Mouse (Mus musculus): Measurements from ENCODE around the gene Smad3. TPM values are rescaled to one million over a fixed set of nuclear protein-coding genes. Genes with fewer than 3 reads are reported as not detected.

The Smad3 gene
- total and polyA plus RNA-seq, 3 experiments: 7.5 to 10.2 TPM; not detected in 1

DNA sequence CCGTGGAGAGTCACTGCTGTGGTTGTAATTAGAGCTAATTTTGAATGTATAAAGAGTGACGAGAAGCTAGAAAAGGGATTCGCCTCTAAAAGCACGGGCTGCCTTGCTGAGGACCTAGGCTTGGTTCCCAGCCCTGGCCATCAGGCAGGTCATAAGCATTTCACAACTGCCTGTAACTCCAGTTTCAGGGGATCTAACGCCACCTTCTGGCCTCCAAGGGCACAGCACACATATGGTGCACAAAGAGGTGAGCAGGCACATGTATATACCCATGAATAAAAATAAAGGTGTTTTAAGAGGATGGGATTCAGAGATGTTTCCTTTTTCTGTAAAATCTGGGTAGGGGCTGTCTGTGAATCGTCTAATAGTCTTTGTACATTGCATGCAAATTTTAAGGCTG is 147.6 kb downstream of the Smad3 start:
- peak; percentile 2; the same call in 1 of the 2 replicates for TF ChIP-seq RAD21 (IDR thresholded peaks at IDR 0.05; ENCODE audit: low read depth, low read length)
- TF ChIP-seq MYC (IDR thresholded peaks at IDR 0.05; ENCODE audit: low read depth, low read length): no peak
- TF ChIP-seq CTCF (IDR thresholded peaks at IDR 0.05 in 2 of 3, conservative IDR thresholded peaks at IDR 0.05 in 1 of 3; ENCODE audit: control insufficient read depth in 1 of 3, insufficient read depth in 1 of 3, low read depth in 2 of 3, low read length in 3 of 3, poor library complexity in 1 of 3, severe bottlenecking in 1 of 3): peak; percentile 31 to 34 (median 33); a peak in 5 of 6 replicates
- Histone ChIP-seq H3K4me1 (ENCODE audit: control insufficient read depth in 1 of 2, insufficient read depth in 2 of 2, low read length in 2 of 2) (peaks cover 0 to 5% of the 10 kb centered on the region in 2 experiments; a peak in 1 of 4 replicates), H3K27me3 (ENCODE audit: control insufficient read depth in 1 of 2, insufficient read depth in 2 of 2, low read length in 2 of 2) (no peaks in the 10 kb centered on the region), H3K9ac (ENCODE audit: control insufficient read depth, low read depth, low read length, poor library complexity, severe bottlenecking) (no peak overlapping the region), H3K9me3 (replicated peaks; ENCODE audit: insufficient read depth, low read length) (no peaks in the 10 kb centered on the region), H3K79me2 (ENCODE audit: control insufficient read depth, insufficient read depth, low read length, poor library complexity) (peaks cover 29% of the 10 kb centered on the region), H3K4me3 (ENCODE audit: control insufficient read depth in 1 of 2, insufficient read depth in 1 of 2, low read depth in 2 of 2, low read length in 2 of 2) (no peak overlapping the region), H3K27ac (ENCODE audit: control insufficient read depth, low read depth, low read length) (no peak overlapping the region), H3K36me3 (ENCODE audit: control insufficient read depth in 1 of 2, insufficient read depth in 2 of 2, low read length in 2 of 2) (peaks cover 0 to 8% of the 10 kb centered on the region in 2 experiments; a peak in 1 of 4 replicates)
- no peak for DNase-seq (ENCODE audit: low read depth, low spot score)

DNA sequence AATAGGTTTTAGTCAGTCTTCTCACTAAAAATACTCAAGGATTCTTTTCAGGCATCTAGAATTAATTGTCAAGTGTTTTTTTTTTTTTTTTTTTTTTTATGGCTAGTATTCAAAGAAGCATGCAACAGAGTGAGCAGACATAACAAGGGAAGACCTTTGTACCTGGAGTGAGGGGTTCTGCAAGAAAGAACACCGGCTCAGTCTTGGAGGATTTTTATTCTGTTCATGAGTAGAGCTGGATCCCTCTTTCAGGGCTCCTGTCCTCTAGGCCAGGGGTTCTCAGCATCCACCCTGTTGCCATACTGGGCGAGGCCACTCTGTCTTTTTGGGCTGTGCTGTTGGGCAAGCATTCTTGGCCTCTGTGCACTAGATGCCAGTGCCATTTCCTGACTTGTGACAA is 148.0 kb downstream of the Smad3 start:
- Histone ChIP-seq H3K4me1 (ENCODE audit: control insufficient read depth in 1 of 2, insufficient read depth in 2 of 2, low read length in 2 of 2) (peaks cover 0 to 5% of the 10 kb centered on the region in 2 experiments; a peak in 1 of 4 replicates), H3K79me2 (ENCODE audit: control insufficient read depth, insufficient read depth, low read length, poor library complexity) (peaks cover 25% of the 10 kb centered on the region), H3K27ac (ENCODE audit: control insufficient read depth, low read depth, low read length) (no peak overlapping the region), H3K4me3 (ENCODE audit: control insufficient read depth in 1 of 2, insufficient read depth in 1 of 2, low read depth in 2 of 2, low read length in 2 of 2) (no peak overlapping the region), H3K9ac (ENCODE audit: control insufficient read depth, low read depth, low read length, poor library complexity, severe bottlenecking) (no peak overlapping the region), H3K9me3 (replicated peaks; ENCODE audit: insufficient read depth, low read length) (no peaks in the 10 kb centered on the region), H3K36me3 (ENCODE audit: control insufficient read depth in 1 of 2, insufficient read depth in 2 of 2, low read length in 2 of 2) (peaks cover 0 to 8% of the 10 kb centered on the region in 2 experiments; a peak in 1 of 4 replicates), H3K27me3 (ENCODE audit: control insufficient read depth in 1 of 2, insufficient read depth in 2 of 2, low read length in 2 of 2) (no peaks in the 10 kb centered on the region)
- TF ChIP-seq POLR2A (IDR thresholded peaks at IDR 0.05; ENCODE audit: control insufficient read depth in 1 of 2, insufficient read depth in 1 of 2, low read depth in 1 of 2, low read length in 2 of 2, poor library complexity in 1 of 2) (no peak), MAFK (IDR thresholded peaks at IDR 0.05; ENCODE audit: borderline replicate concordance, low read depth, low read length) (no peak), RAD21 (IDR thresholded peaks at IDR 0.05; ENCODE audit: low read depth, low read length) (no peak), GABPA (IDR thresholded peaks at IDR 0.05; ENCODE audit: low read depth, low read length) (no peak), KAT2A (conservative IDR thresholded peaks at IDR 0.05; ENCODE audit: low read depth, low read length) (no peak), EP300 (IDR thresholded peaks at IDR 0.05; ENCODE audit: low read depth in 1 of 2, low read length in 2 of 2) (no peak), MXI1 (IDR thresholded peaks at IDR 0.05; ENCODE audit: low read depth, low read length) (no peak)
- no peak for DNase-seq (ENCODE audit: low read depth, low spot score)

DNA sequence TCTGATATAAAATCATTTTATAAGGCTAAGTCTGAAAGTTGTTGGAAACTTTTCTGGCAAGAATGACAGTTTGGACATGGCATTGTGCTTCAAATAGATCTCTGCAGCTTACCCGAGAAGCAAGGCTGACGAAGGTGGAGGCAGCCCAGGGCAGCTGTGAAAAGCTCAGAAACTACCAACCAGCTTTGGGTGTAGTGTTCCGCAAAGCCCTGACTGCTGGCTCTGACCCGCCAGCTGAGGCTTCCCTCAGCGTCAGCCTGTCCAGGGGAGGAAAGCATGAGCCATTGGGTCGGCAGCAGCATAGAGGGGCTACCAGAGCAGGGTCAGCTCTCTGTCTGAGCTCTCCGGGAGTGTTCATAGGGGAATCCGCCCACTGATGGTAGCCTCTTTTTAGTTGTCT is 148.5 kb downstream of the Smad3 start:
- no peaks in the 10 kb centered on the region for H3K27me3 ChIP-seq (ENCODE audit: control insufficient read depth in 1 of 2, insufficient read depth in 2 of 2, low read length in 2 of 2)
- TF ChIP-seq MAFK (IDR thresholded peaks at IDR 0.05; ENCODE audit: borderline replicate concordance, low read depth, low read length): no peak
- no peak for TF ChIP-seq JUND (IDR thresholded peaks at IDR 0.05; ENCODE audit: low read depth, low read length)
- TF ChIP-seq SMC3 (IDR thresholded peaks at IDR 0.05; ENCODE audit: low read depth, low read length): no peak
- TF ChIP-seq CHD1 (IDR thresholded peaks at IDR 0.05; ENCODE audit: low read depth, low read length): no peak
- TF ChIP-seq SIN3A (IDR thresholded peaks at IDR 0.05; ENCODE audit: low read length): no peak
- no peak for TF ChIP-seq E2F4 (IDR thresholded peaks at IDR 0.05; ENCODE audit: borderline replicate concordance, low read depth, low read length)
- TF ChIP-seq GABPA (IDR thresholded peaks at IDR 0.05; ENCODE audit: low read depth, low read length): no peak
- TF ChIP-seq HCFC1 (IDR thresholded peaks at IDR 0.05; ENCODE audit: low read depth, low read length): no peak
- no peak for TF ChIP-seq ZC3H11A (IDR thresholded peaks at IDR 0.05; ENCODE audit: low read depth, low read length)
- H3K79me2 ChIP-seq (ENCODE audit: control insufficient read depth, insufficient read depth, low read length, poor library complexity): peaks cover 23% of the 10 kb centered on the region
- H3K4me3 ChIP-seq (ENCODE audit: control insufficient read depth in 1 of 2, insufficient read depth in 1 of 2, low read depth in 2 of 2, low read length in 2 of 2): no peak overlapping the region
- H3K4me1 ChIP-seq (ENCODE audit: control insufficient read depth in 1 of 2, insufficient read depth in 2 of 2, low read length in 2 of 2): peaks cover 0 to 5% of the 10 kb centered on the region in 2 experiments; a peak in 2 of 4 replicates
- no peaks in the 10 kb centered on the region for H3K9me3 ChIP-seq (replicated peaks; ENCODE audit: insufficient read depth, low read length)
- no peak for DNase-seq (ENCODE audit: low read depth, low spot score)
- H3K27ac ChIP-seq (ENCODE audit: control insufficient read depth, low read depth, low read length): no peak overlapping the region
- H3K36me3 ChIP-seq (ENCODE audit: control insufficient read depth in 1 of 2, insufficient read depth in 2 of 2, low read length in 2 of 2): peaks cover 0 to 8% of the 10 kb centered on the region in 2 experiments; a peak in 2 of 4 replicates
- no peak overlapping the region for H3K9ac ChIP-seq (ENCODE audit: control insufficient read depth, low read depth, low read length, poor library complexity, severe bottlenecking)
